Mouse (Mus musculus) gastrocnemius, adult 18-20 months (tissue): ENCODE data around the gene Ppp2r5c. TPM values are rescaled to one million over a fixed set of nuclear protein-coding genes. Genes with fewer than 3 reads are reported as not detected.

ENCODE experiments used
- DNase-seq: peaks from one replicate; pipeline ENCODE4 v3.0.0; 2021; ENCODE audit warnings: low spot score
- total RNA-seq, 2 experiments: library from RNA; stranded (reverse); gene quantifications; 2 replicates each; pipeline ENCODE4 v1.2.3; 2021

Ppp2r5c gene
- total RNA-seq, 2 experiments from 2014 or later, result 66.5 to 75.7 TPM

DNA sequence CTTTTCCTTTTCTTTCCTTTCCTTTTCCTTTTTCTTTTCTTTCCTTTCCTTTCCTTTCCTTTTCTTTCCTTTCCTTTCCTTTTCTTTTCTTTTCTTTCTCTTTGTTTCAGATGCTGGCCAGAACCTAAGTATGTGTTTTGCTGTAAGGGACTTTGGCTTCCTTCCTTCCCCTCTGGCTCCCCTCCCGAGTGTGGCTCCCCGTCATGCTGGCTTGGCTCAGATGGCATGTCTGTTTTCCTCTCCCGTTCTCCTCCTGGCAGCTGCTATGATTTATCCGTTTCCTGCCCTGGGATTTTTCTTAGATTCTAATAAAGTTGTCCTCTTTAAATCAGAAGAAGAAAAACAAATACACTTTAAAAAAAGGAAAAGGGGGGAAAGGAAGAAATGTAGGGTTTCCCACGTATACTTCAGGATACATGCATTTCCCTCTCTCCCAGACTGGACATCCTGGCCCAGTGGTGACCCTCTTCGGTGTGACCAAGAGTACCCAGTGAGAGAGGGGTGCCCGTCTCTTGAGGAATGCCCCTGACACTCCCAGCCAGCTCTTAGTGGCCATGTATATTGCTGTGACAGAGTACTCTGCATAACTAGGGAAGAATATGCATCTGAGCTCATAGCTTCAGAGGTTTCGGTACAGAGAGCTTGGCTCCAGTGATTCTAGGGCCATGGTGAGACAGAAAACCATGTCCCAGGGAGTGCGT lies 63.4 kb downstream of the Ppp2r5c start:
- peak; percentile 83 for DNase-seq

- no peak for DNase-seq
These were observed 64.3 kb downstream of the Ppp2r5c start for GRCm38 (mm10) chr12:110511201-110511600.

DNA sequence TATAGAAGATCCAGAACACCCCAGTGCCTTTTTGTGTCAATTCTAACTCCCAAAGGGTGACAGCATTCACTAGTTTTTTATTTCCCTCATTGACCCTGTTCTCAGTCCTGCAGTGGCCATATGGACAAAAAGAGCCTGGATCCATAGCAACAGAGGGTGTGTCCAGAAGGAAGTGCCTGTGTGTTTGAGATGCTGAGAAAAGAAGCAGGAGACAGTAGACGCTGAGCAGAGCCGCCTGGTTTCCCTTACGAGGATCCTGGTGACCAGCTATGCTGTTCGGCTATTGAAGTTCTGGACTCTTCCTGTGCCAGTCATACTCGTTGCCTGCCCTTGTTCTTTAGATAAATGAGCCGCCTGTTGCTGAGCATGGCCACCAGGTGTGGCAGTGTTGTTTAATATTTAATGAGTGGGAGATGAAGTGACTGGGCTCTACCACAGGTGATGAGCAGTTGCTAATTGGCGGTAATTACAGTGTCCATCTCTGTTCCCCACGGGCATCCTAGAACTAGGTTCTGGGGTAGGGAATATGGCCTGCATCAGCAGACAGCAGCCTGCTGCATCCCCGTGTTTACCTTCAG lies 65.0 kb downstream of the Ppp2r5c start:
- DNase-seq, result no peak

DNA sequence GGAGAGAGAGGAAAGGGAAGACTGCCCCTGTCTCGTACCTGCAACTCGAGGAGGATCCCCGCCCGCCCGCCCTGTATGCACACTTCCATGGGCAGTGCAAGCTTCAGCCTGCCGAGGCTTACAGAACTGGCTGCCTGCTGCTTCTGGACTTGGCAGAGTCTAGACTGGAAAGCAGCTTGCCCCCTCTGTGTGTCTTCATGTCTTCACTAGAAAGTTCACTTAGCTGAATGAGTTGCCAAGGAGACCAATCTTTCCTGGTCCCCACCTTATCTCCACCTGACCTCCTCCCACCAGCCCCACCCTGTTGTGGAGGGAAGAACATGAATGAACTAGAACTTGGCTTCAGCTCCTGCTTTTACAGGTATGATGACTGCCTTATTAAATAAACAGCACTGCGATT lies 66.0 kb downstream of the Ppp2r5c start:
- no peak for DNase-seq

DNA sequence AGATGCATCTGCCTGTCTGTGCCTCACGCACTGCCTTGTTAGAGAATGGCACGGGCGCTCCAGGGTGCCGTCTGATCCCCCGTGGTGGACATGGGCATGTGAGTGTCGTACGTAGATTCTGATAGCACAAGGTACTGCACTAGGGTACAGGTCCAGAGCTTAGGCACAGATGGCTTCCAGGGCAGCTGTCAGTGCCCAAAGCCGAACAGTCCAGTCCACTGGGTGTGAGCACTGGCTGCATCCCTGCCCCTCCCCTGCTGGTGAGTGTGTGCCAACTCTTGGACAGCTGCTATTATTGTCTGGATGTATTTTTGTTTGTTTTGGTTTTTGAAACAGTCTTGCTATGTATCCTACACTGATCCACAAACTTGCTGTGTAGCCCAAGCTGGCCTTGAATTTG lies 68.8 kb downstream of the Ppp2r5c start:
- no peak for DNase-seq

GRCm38 (mm10) chr12:110520236-110520987 lies 73.5 kb downstream of the Ppp2r5c start:
- no peak for DNase-seq

GRCm38 (mm10) chr12:110523526-110523925 lies 76.6 kb downstream of the Ppp2r5c start:
- no peak for DNase-seq

DNA sequence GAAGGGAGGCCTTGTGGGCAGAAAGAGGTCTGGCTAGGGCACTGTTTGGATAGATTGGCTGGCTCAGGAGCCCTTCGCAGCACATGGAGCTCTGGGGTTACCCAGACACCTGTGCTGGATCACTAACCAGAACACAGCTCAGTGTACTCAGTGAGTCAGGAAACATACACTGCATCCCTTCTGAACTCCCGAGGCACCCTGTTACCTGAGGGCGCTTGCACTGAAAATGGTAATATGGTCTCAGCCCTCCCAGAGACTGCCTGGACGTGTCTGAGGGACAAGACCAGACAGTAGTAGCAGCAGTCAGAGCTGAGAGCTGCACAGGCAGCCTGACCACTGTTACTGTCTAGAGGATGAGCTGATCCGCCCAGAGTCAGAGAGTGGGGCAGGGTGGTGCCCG lies 85.8 kb downstream of the Ppp2r5c start:
- DNase-seq, result no peak

- no peak for DNase-seq
These were observed 86.2 kb downstream of the Ppp2r5c start for GRCm38 (mm10) chr12:110533151-110533550.

GRCm38 (mm10) chr12:110533832-110534231 lies 86.9 kb downstream of the Ppp2r5c start:
- no peak for DNase-seq

- no peak for DNase-seq
These were observed 88.4 kb downstream of the Ppp2r5c start for GRCm38 (mm10) chr12:110535361-110535760.

- DNase-seq, result peak; percentile 64
These were observed 90.8 kb downstream of the Ppp2r5c start for GRCm38 (mm10) chr12:110537751-110538150.

GRCm38 (mm10) chr12:110539346-110539745 lies 92.4 kb downstream of the Ppp2r5c start:
- no peak for DNase-seq

GRCm38 (mm10) chr12:110539798-110540197 lies 92.9 kb downstream of the Ppp2r5c start:
- no peak for DNase-seq

DNA sequence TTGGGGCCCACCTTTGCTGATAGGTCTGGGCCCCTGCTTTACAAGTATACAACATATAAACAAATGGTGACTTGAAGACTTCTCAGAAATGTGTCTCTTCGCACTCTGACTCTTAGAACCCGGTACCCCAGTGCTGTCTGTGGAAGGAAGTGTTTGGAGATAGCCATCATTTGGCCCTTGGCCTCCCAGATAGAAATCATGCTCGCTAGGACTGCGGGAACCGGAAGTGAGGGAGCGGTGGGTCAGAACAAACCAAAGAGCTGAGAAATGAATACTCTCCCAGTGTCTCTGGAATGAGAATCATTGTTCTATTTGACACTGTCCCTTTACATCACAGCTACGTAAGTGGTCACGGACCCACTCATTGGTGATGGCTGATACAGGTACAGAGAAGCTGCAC lies 93.4 kb downstream of the Ppp2r5c start:
- DNase-seq, result no peak

GRCm38 (mm10) chr12:110541001-110541400 lies 94.1 kb downstream of the Ppp2r5c start:
- no peak for DNase-seq

DNA sequence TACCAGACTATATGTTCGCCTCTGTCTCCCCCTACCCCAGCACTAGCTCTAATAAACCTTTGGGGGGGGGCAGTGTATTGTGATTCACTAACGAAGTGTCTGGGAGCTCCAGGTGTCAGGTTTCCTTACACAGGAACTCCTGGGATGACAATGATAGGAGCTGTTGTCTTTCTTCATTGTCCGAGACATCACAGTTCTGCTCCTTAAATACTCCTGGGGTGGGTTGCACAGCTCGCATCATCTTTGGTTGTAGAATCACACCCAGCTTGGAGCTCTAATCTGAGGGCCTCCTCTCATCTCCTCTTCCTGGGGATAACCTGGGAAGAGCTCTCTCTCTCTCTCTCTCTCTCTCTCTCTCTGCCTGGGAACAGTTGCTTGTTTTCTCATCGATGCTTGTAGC lies 94.6 kb downstream of the Ppp2r5c start:
- no peak for DNase-seq

DNA sequence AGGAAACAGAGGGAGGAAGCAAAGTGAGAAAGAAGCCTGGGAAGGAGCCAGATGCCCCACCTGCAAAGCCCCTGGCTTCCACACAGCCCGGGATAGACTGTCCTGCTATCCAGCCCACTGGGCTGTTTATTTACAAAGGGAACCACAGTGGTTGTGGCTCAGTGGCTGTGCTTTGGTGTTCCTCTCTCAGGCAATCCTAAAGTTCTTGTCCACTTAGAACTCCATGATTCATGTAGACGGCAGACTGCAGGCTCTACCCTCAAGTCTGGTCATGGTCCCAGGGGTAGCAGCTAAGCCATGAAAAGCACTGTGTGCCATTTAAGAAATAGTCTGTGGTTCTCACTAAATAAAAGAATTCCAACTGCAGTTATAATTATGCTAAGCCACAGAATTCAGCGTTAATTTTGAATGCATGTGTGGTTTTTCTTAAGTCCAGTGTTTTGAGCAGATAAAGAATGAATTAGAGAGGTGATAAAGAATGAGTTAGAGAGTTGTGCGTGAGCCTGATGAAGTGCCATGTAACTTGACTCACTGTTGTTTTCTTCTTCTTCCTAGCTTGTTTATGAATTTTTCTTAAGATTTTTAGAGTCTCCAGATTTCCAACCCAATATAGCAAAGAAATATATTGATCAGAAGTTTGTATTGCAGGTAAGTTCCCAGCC lies 98.3 kb downstream of the Ppp2r5c start:
- no peak for DNase-seq

GRCm38 (mm10) chr12:110547573-110547972 lies 100.7 kb downstream of the Ppp2r5c start:
- DNase-seq, result no peak

GRCm38 (mm10) chr12:110549437-110550112 lies 102.7 kb downstream of the Ppp2r5c start:
- no peak for DNase-seq

- no peak for DNase-seq
These were observed 103.4 kb downstream of the Ppp2r5c start for GRCm38 (mm10) chr12:110550364-110550763.

DNA sequence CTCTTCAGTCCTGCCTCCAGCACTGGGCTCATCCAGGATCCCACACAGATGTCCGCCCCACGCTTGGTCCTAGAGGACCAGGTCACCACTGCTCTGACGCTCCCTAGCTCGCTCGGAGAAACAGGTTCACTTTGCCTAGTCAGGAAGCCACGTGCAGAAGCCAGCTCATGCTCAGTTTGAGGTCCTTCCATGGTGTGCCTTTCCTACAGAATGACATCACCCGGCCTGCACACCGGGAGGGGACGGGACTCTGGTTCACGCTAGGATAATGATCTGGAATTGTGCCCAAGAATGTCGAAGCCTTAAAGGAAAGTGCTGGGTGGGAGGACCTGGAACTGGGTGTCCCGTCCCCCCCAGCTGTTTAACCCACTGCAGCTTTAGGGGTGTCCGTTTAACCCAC lies 105.2 kb downstream of the Ppp2r5c start:
- DNase-seq, result no peak
